In the genomic region with DNA sequence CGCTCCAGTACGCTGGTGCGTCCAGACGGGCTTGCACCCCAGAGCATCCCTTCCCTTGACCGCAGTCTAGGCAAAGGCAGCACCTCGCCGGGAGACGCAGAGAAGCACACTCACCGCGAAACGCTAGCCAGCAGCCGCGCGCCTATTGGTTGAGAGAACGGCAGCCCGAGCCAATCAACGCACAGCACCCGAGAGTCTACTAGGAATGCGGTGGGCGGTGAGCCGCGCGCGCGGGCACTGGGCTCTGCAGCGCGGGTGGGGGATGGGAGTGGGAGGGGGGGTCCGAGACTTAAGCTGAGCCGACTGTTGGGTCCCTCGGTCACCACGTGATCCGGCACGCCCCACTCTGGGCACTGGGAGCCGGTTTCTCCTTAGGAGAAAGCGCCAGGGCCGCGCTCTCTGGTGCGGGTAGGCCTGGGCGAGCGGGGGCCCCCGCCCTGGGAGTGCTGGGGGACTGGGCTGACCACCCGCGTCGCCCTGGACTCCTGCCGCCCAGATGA, we compare ENCODE assay signal across 8 mouse cellular contexts. TPM values are rescaled to one million over a fixed set of nuclear protein-coding genes. Genes with fewer than 3 reads are reported as not detected.
DNase-seq lines count a peak whose midpoint lies in the region; ATAC-seq and TF ChIP-seq lines count a peak whose summit lies in the region.

No protein-coding gene starts in this region.

- peak; percentile 77; the same call in 1 of the 2 replicates for TF ChIP-seq POLR2A in brain, embryonic 14.5 days (IDR thresholded peaks at IDR 0.05; ENCODE audit: borderline replicate concordance, extremely low read depth, insufficient read depth, insufficient read length, poor library complexity, severe bottlenecking)

- no peak for TF ChIP-seq CTCF in C2C12 (IDR thresholded peaks at IDR 0.05; ENCODE audit: control insufficient read depth, insufficient read depth, insufficient read length)
- no peak for TF ChIP-seq CTCF in brain, embryonic 14.5 days (IDR thresholded peaks at IDR 0.05; ENCODE audit: borderline replicate concordance, extremely low read depth, insufficient read depth, insufficient read length)

- peak overlapping the region; percentile 95 for H3K27ac ChIP-seq in heart, embryonic 11.5 days (ENCODE audit: low read depth, low read length)
- H3K27ac ChIP-seq in kidney, embryonic 15.5 days: peak overlapping the region; percentile 93
- peak overlapping the region; percentile 83 for H3K27ac ChIP-seq in limb, embryonic 15.5 days

- H3K4me3 ChIP-seq in C2C12 (ENCODE audit: insufficient read depth, poor library complexity, severe bottlenecking): peak overlapping the region; percentile 14
- peak overlapping the region; percentile 50 for H3K4me3 ChIP-seq in heart, embryonic 11.5 days (ENCODE audit: low read depth, low read length)
- peak overlapping the region; percentile 45 for H3K4me3 ChIP-seq in kidney, embryonic 15.5 days (replicated peaks)
- peak overlapping the region; percentile 46 for H3K4me3 ChIP-seq in limb, embryonic 15.5 days

- peak overlapping the region; percentile 86 for H3K4me2 ChIP-seq in heart, embryonic 11.5 days
- H3K4me2 ChIP-seq in kidney, embryonic 15.5 days: peak overlapping the region; percentile 77
- peak overlapping the region; percentile 82 for H3K4me2 ChIP-seq in limb, embryonic 15.5 days

- H3K79me3 ChIP-seq in C2C12 (ENCODE audit: low read depth): no peaks in the 10 kb centered on the region

- H3ac ChIP-seq in C2C12 (ENCODE audit: control insufficient read depth, insufficient read length, low read depth): peak overlapping the region; percentile 39

- peak; percentile 99 for DNase-seq in brain, embryonic 14.5 days (ENCODE audit: low read depth)
- DNase-seq in spleen, postnatal 4 days (ENCODE audit: low spot score in 2 of 2): peak; percentile 82 to 89

- no peaks in the 10 kb centered on the region for H3K27me3 ChIP-seq in C2C12 (ENCODE audit: control insufficient read depth, insufficient read depth, insufficient read length)
- H3K27me3 ChIP-seq in heart, embryonic 11.5 days (ENCODE audit: control insufficient read depth, insufficient read depth, low read length): no peaks in the 10 kb centered on the region
- H3K27me3 ChIP-seq in kidney, embryonic 15.5 days: 0 out of 2 replicates have a peak, but pooled peaks cover 6% of the 10 kb centered on the region
- H3K27me3 ChIP-seq in limb, embryonic 15.5 days: peaks cover 22% of the 10 kb centered on the region

- H3K9ac ChIP-seq in heart, embryonic 11.5 days (ENCODE audit: low read depth, low read length): peak overlapping the region; percentile 87
- H3K9ac ChIP-seq in kidney, embryonic 15.5 days: peak overlapping the region; percentile 47
- H3K9ac ChIP-seq in limb, embryonic 15.5 days: peak overlapping the region; percentile 46; the same call in 1 of the 2 replicates

- H3K36me3 ChIP-seq in C2C12 (ENCODE audit: control insufficient read depth, insufficient read depth): no peaks in the 10 kb centered on the region
- H3K36me3 ChIP-seq in heart, embryonic 11.5 days (ENCODE audit: control insufficient read depth, insufficient read depth, low read length): no peaks in the 10 kb centered on the region
- no peaks in the 10 kb centered on the region for H3K36me3 ChIP-seq in kidney, embryonic 15.5 days
- no peaks in the 10 kb centered on the region for H3K36me3 ChIP-seq in limb, embryonic 15.5 days

- WGBS in heart, embryonic 11.5 days (ENCODE audit: insufficient replicate concordance): 4% methylated on average over 42 of the region's 45 CpGs
- WGBS in kidney, embryonic 15.5 days: under 1% methylated on average over 45 of the region's 45 CpGs
- WGBS in limb, embryonic 15.5 days: under 1% methylated on average over 45 of the region's 45 CpGs

- no peaks in the 10 kb centered on the region for H3K79me2 ChIP-seq in C2C12 (ENCODE audit: control insufficient read depth, insufficient read depth)

- peaks cover 50% of the 10 kb centered on the region for H3K4me1 ChIP-seq in heart, embryonic 11.5 days (ENCODE audit: control insufficient read depth, insufficient read depth, low read length)
- peaks cover 63% of the 10 kb centered on the region for H3K4me1 ChIP-seq in kidney, embryonic 15.5 days
- H3K4me1 ChIP-seq in limb, embryonic 15.5 days: peaks cover 57% of the 10 kb centered on the region

- H3K9me3 ChIP-seq in heart, embryonic 11.5 days (replicated peaks; ENCODE audit: control insufficient read depth, low read length): no peaks in the 10 kb centered on the region
- H3K9me3 ChIP-seq in kidney, embryonic 15.5 days (replicated peaks): no peaks in the 10 kb centered on the region
- no peaks in the 10 kb centered on the region for H3K9me3 ChIP-seq in limb, embryonic 15.5 days

- peak; percentile 87 for ATAC-seq in erythroblast, adult 5-6 weeks (replicated peaks; ENCODE audit: low FRiP score, poor library complexity, severe bottlenecking)
- peak; percentile 86 for ATAC-seq in heart, embryonic 11.5 days (replicated peaks; ENCODE audit: insufficient number of reproducible peaks, low FRiP score, low TSS enrichment)
- ATAC-seq in kidney, embryonic 15.5 days (replicated peaks; ENCODE audit: low FRiP score): peak; percentile 91
- peak; percentile 86 for ATAC-seq in limb, embryonic 15.5 days (ENCODE audit: insufficient number of reproducible peaks, low FRiP score, low TSS enrichment, low read depth)
- peak; percentile 69 for ATAC-seq in monocyte, adult 5-6 weeks (replicated peaks; ENCODE audit: insufficient number of reproducible peaks, low FRiP score, low TSS enrichment, poor library complexity, severe bottlenecking)

TF ChIP-seq in C2C12, 6 proteins besides CTCF, POLR2A, EP300 and RAD21:
- TF ChIP-seq MAX (IDR thresholded peaks at IDR 0.05) (no peak), FOSL1 (IDR thresholded peaks at IDR 0.05; ENCODE audit: insufficient read depth, low read length, poor library complexity, severe bottlenecking) (no peak), USF1 (IDR thresholded peaks at IDR 0.05; ENCODE audit: low read depth) (peak; percentile 78), MYOD1 (IDR thresholded peaks at IDR 0.05; ENCODE audit: control insufficient read depth, insufficient read length, low read depth) (no peak), CEBPB (IDR thresholded peaks at IDR 0.05; ENCODE audit: low read depth) (no peak)

RNA-seq across cellular contexts. Expression of a gene that starts 37.5 kb away (rescaled TPM):
- polyA plus RNA-seq in C2C12 (2012; fragmentation: generic; extraction: Trizol): 7,516 TPM
- 1,716 and 3,108 TPM in 2 replicates for polyA plus RNA-seq in brain, embryonic 14.5 days (2012; rRNA removed)
- 637 and 655 TPM in 2 replicates for total RNA-seq in erythroblast, adult 5-6 weeks (2015; ENCODE audit: low replicate concordance)
- total RNA-seq in erythroblast, adult 5-6 weeks (2017; ENCODE audit: low replicate concordance): 301 and 341 TPM in 2 replicates
- 1,448 and 1,508 TPM in 2 replicates for polyA plus RNA-seq in heart, embryonic 11.5 days (2014; fragmentation: Nextera tagmentation; extraction: Ambion mirVana)
- polyA plus RNA-seq in kidney, embryonic 15.5 days (2015; fragmentation: Nextera tagmentation; extraction: Ambion mirVana): 2,367 and 2,520 TPM in 2 replicates
- polyA plus RNA-seq in limb, embryonic 15.5 days (2015; fragmentation: Nextera tagmentation; extraction: Ambion mirVana): 2,203 and 2,296 TPM in 2 replicates
- 1,753 to 2,142 TPM (median 1,849 TPM) in 3 replicates for total RNA-seq in monocyte, adult 5-6 weeks (2017)

RNA-seq across cellular contexts. Expression of a gene that starts 50.5 kb away (rescaled TPM):
- 0.25 TPM for polyA plus RNA-seq in C2C12 (2012; fragmentation: generic; extraction: Trizol)
- 0.95 and 0.96 TPM in 2 replicates for polyA plus RNA-seq in brain, embryonic 14.5 days (2012; rRNA removed)
- total RNA-seq in erythroblast, adult 5-6 weeks (2015; ENCODE audit: low replicate concordance): not detected in 2 replicates
- total RNA-seq in erythroblast, adult 5-6 weeks (2017; ENCODE audit: low replicate concordance): not detected in 2 replicates
- 0.57 TPM in 1 of 2 replicates, not detected in the other for polyA plus RNA-seq in heart, embryonic 11.5 days (2014; fragmentation: Nextera tagmentation; extraction: Ambion mirVana)
- 1.1 and 1.2 TPM in 2 replicates for polyA plus RNA-seq in kidney, embryonic 15.5 days (2015; fragmentation: Nextera tagmentation; extraction: Ambion mirVana)
- polyA plus RNA-seq in limb, embryonic 15.5 days (2015; fragmentation: Nextera tagmentation; extraction: Ambion mirVana): 0.31 and 0.79 TPM in 2 replicates
- 0.29 to 0.75 TPM in 2 of 3 replicates, not detected in the other for total RNA-seq in monocyte, adult 5-6 weeks (2017)

Comparison
In these comparisons a context has a peak if more than half of its experiments do, and no peak if none do; other contexts are left out.
1. Peak in every context shown above with its lines: DNase-seq, ATAC-seq, H3K4me3 ChIP-seq and H3K27ac ChIP-seq.